Mouse (Mus musculus) brain, embryonic 14.5 days (tissue): Measurements from ENCODE around the gene Mpp3.

Experiments
- CTCF ChIP-seq: fragments of 200-500 bp; IDR thresholded peaks from 2 replicates; pipeline ENCODE4 v1.5.1; 2012; ENCODE audit warnings: inconsistent platforms, mild to moderate bottlenecking, moderate library complexity, borderline replicate concordance; ENCODE audit not compliant: insufficient read depth, insufficient read length; ENCODE audit errors: extremely low read depth
- POLR2A ChIP-seq: fragments of 200-500 bp; IDR thresholded peaks from 2 replicates; pipeline ENCODE4 v1.6.1; 2012; ENCODE audit warnings: mild to moderate bottlenecking, inconsistent platforms, borderline replicate concordance; ENCODE audit not compliant: poor library complexity, insufficient read depth, insufficient read length, severe bottlenecking; ENCODE audit errors: extremely low read depth

DNA sequence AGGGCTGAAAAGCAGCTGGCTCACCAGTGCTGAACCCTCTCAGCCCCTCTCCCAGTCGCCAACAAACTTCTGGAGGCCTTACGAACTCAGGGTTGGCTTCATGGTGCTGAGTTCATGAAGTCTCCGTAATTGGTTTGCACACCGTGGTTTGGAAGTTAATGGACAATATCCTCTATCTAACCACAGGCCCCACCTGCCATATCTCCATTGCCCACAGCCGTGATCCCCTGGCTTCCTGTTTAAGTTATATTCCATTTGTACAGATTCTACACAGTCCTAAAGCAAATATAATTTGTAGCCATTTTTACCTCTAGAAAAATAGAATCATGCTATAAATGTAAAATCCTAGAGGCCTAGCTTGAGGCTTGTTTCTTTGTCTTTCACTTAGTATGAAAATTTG, 44.5 kb upstream of the Mpp3 start:
- no peak for TF ChIP-seq CTCF
- TF ChIP-seq POLR2A, result no peak
